Mouse (Mus musculus): ENCODE results near the gene Lonrf3. TPM values are rescaled to one million over a fixed set of nuclear protein-coding genes. Genes with fewer than 3 reads are reported as not detected.

Lonrf3 gene
- total and polyA plus RNA-seq, 3 experiments = not detected

DNA sequence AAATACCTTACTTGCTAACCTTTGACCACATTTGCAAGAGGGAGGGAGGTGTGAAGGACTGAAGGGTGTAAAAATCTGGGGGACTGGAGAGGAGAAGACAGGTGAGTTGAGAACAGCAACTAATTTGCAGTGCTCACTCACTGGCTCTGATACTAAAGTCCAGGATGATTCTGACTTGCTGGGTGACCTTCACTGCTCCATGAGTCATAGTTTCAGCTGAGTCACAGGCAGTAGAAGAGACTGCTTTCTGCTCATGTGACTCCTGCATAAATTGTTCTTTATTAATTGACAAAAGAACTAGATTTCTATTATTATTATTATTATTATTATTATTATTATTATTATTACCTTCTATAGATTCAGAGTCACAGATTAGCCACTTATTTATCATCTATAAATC lies 57.2 kb downstream of the Lonrf3 start:
- no peaks in the 10 kb centered on the region for H3K36me3 ChIP-seq (ENCODE audit: control insufficient read depth in 1 of 2, insufficient read depth in 2 of 2, low read length in 2 of 2)
- no peaks in the 10 kb centered on the region for H3K9me3 ChIP-seq (replicated peaks; ENCODE audit: insufficient read depth, low read length)
- no peak overlapping the region for H3K4me3 ChIP-seq (ENCODE audit: control insufficient read depth in 1 of 2, insufficient read depth in 1 of 2, low read depth in 2 of 2, low read length in 2 of 2)
- H3K9ac ChIP-seq (ENCODE audit: control insufficient read depth, low read depth, low read length, poor library complexity, severe bottlenecking) = no peak overlapping the region
- no peaks in the 10 kb centered on the region for H3K27me3 ChIP-seq (ENCODE audit: control insufficient read depth in 1 of 2, insufficient read depth in 2 of 2, low read length in 2 of 2)
- H3K4me1 ChIP-seq (ENCODE audit: control insufficient read depth in 1 of 2, insufficient read depth in 2 of 2, low read length in 2 of 2) = no peaks in the 10 kb centered on the region
- no peak overlapping the region for H3K27ac ChIP-seq (ENCODE audit: control insufficient read depth, low read depth, low read length)
- TF ChIP-seq ZMIZ1 (IDR thresholded peaks at IDR 0.05; ENCODE audit: low read depth, low read length) (no peak), RAD21 (IDR thresholded peaks at IDR 0.05; ENCODE audit: low read depth, low read length) (no peak), CTCF (IDR thresholded peaks at IDR 0.05 in 2 of 3, conservative IDR thresholded peaks at IDR 0.05 in 1 of 3; ENCODE audit: control insufficient read depth in 1 of 3, insufficient read depth in 1 of 3, low read depth in 2 of 3, low read length in 3 of 3, poor library complexity in 1 of 3, severe bottlenecking in 1 of 3) (no peak), TCF12 (IDR thresholded peaks at IDR 0.05; ENCODE audit: low read depth, low read length) (no peak), MAX (IDR thresholded peaks at IDR 0.05; ENCODE audit: low read length) (no peak), UBTF (IDR thresholded peaks at IDR 0.05; ENCODE audit: borderline replicate concordance, insufficient read depth, low read depth, low read length) (no peak), USF2 (IDR thresholded peaks at IDR 0.05; ENCODE audit: borderline replicate concordance in 1 of 2, insufficient read depth in 1 of 2, low read depth in 1 of 2, low read length in 2 of 2) (no peak), ELF1 (IDR thresholded peaks at IDR 0.05; ENCODE audit: low read depth, low read length) (no peak), TBP (IDR thresholded peaks at IDR 0.05; ENCODE audit: low read depth, low read length) (no peak), POLR2AphosphoS5 (IDR thresholded peaks at IDR 0.05; ENCODE audit: borderline replicate concordance, low read depth, low read length) (no peak), GATA1 (IDR thresholded peaks at IDR 0.05; ENCODE audit: low read depth, low read length) (no peak), SIN3A (IDR thresholded peaks at IDR 0.05; ENCODE audit: low read length) (no peak), EP300 (IDR thresholded peaks at IDR 0.05; ENCODE audit: low read depth in 1 of 2, low read length in 2 of 2) (no peak)
- H3K79me2 ChIP-seq (ENCODE audit: control insufficient read depth, insufficient read depth, low read length, poor library complexity) = no peaks in the 10 kb centered on the region
- DNase-seq (ENCODE audit: low read depth, low spot score) = no peak

DNA sequence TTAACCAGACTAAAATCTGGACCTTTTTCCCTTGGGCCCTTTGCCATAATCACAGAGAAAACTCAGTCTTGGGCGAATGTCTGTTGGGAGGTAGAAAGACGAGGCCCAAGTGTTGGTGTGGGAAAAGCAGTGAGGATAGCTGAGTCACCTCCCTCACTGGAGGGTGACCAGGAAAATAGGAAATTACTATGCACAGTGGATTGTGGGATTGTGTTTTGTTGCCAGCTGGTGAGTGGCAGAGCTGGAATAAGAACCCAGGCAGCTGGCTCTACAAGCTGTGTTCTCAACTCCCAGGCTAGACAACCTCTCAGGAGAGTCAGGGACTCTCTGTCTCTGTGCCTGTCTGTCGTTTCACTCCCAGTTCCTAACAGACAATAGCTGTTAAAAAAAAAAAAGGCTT lies 61.8 kb downstream of the Lonrf3 start:
- Histone ChIP-seq H3K9ac (ENCODE audit: control insufficient read depth, low read depth, low read length, poor library complexity, severe bottlenecking) (no peak overlapping the region), H3K9me3 (replicated peaks; ENCODE audit: insufficient read depth, low read length) (no peaks in the 10 kb centered on the region), H3K79me2 (ENCODE audit: control insufficient read depth, insufficient read depth, low read length, poor library complexity) (no peaks in the 10 kb centered on the region), H3K27me3 (ENCODE audit: control insufficient read depth in 1 of 2, insufficient read depth in 2 of 2, low read length in 2 of 2) (no peaks in the 10 kb centered on the region), H3K27ac (ENCODE audit: control insufficient read depth, low read depth, low read length) (no peak overlapping the region), H3K4me3 (ENCODE audit: control insufficient read depth in 1 of 2, insufficient read depth in 1 of 2, low read depth in 2 of 2, low read length in 2 of 2) (no peak overlapping the region), H3K36me3 (ENCODE audit: control insufficient read depth in 1 of 2, insufficient read depth in 2 of 2, low read length in 2 of 2) (no peaks in the 10 kb centered on the region), H3K4me1 (ENCODE audit: control insufficient read depth in 1 of 2, insufficient read depth in 2 of 2, low read length in 2 of 2) (no peaks in the 10 kb centered on the region)
- no peak for DNase-seq (ENCODE audit: low read depth, low spot score)
- TF ChIP-seq MEF2A (IDR thresholded peaks at IDR 0.05; ENCODE audit: extremely low read depth, insufficient replicate concordance, low read depth, low read length, poor library complexity, severe bottlenecking) = no peak
- TF ChIP-seq TAL1 (IDR thresholded peaks at IDR 0.05; ENCODE audit: low read length) = no peak
- TF ChIP-seq CHD1 (IDR thresholded peaks at IDR 0.05; ENCODE audit: low read depth, low read length) = no peak
- no peak for TF ChIP-seq HCFC1 (IDR thresholded peaks at IDR 0.05; ENCODE audit: low read depth, low read length)
- no peak for TF ChIP-seq JUND (IDR thresholded peaks at IDR 0.05; ENCODE audit: low read depth, low read length)
- TF ChIP-seq NRF1 (IDR thresholded peaks at IDR 0.05; ENCODE audit: insufficient read depth, low read depth, low read length, poor library complexity, severe bottlenecking) = no peak
- TF ChIP-seq RAD21 (IDR thresholded peaks at IDR 0.05; ENCODE audit: low read depth, low read length) = no peak
- no peak for TF ChIP-seq POLR2AphosphoS5 (IDR thresholded peaks at IDR 0.05; ENCODE audit: borderline replicate concordance, low read depth, low read length)
- no peak for TF ChIP-seq MAX (IDR thresholded peaks at IDR 0.05; ENCODE audit: low read length)
- no peak for TF ChIP-seq SIN3A (IDR thresholded peaks at IDR 0.05; ENCODE audit: low read length)
- no peak for TF ChIP-seq ZNF384 (IDR thresholded peaks at IDR 0.05; ENCODE audit: low read depth, low read length)
- TF ChIP-seq KAT2A (conservative IDR thresholded peaks at IDR 0.05; ENCODE audit: low read depth, low read length) = no peak
- no peak for TF ChIP-seq MYB (IDR thresholded peaks at IDR 0.05; ENCODE audit: low read depth, low read length)
- TF ChIP-seq UBTF (IDR thresholded peaks at IDR 0.05; ENCODE audit: borderline replicate concordance, insufficient read depth, low read depth, low read length) = no peak

All from MEL (cell line).